7 mouse cellular contexts compared by ENCODE assay signal in the genomic region with DNA sequence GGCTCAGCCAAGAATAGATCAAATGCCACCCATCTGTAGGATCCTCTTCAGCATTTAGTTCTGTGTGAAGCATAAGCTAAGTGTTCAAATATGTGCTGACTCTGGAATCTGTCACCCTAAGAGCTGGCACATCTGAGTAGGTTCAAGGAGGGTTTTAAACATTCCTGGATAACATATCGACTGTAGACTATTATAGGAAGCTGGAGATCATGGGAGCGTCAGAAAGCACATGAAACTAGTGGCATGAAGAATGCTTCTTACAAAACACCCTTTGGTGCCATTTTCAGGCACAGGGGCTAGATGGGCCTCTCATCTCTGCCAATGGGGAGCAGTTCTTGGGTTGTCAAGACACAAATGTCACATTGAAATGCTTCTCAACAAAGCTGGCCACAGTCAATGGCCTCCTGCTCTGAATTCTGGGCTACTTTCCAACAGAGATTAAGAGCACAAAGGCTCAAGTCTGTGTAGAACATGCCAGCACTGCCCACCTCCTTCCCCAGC. TPM values are rescaled to one million over a fixed set of nuclear protein-coding genes. Genes with fewer than 3 reads are reported as not detected.
DNase-seq lines count a peak whose midpoint lies in the region; ATAC-seq and TF ChIP-seq lines count a peak whose summit lies in the region.

No protein-coding gene starts in this region.

- 44% methylated on average over 2 of the region's 2 CpGs for WGBS in lung, embryonic 14.5 days
- 16% methylated on average over 2 of the region's 2 CpGs for WGBS in lung, adult 2 months
- 65% methylated on average over 2 of the region's 2 CpGs for WGBS in forebrain, embryonic 11.5 days
- WGBS in hindbrain, postnatal 0 days = 15% methylated on average over 2 of the region's 2 CpGs

- no peak overlapping the region for H3K9ac ChIP-seq in lung, embryonic 14.5 days
- no peak overlapping the region for H3K9ac ChIP-seq in forebrain, embryonic 11.5 days (ENCODE audit: low read length)
- H3K9ac ChIP-seq in hindbrain, postnatal 0 days (replicated peaks; ENCODE audit: low read length) = no peak overlapping the region

- H3K27me3 ChIP-seq in lung, embryonic 14.5 days (ENCODE audit: insufficient read depth, low read length) = no peaks in the 10 kb centered on the region
- H3K27me3 ChIP-seq in forebrain, embryonic 11.5 days (ENCODE audit: control insufficient read depth, insufficient read depth, low read length) = no peaks in the 10 kb centered on the region
- H3K27me3 ChIP-seq in hindbrain, postnatal 0 days (ENCODE audit: insufficient read depth, low read length) = no peaks in the 10 kb centered on the region

- peak; percentile 80 for DNase-seq in lung, embryonic 14.5 days
- DNase-seq in lung, adult 2 months = no peak
- no peak for DNase-seq in forebrain, embryonic 11.5 days (ENCODE audit: low spot score)
- peak; percentile 88 for DNase-seq in hindbrain, postnatal 0 days (ENCODE audit: low spot score)
- peak; percentile 41 to 51 for DNase-seq in lung, postnatal 4 days
- no peak for DNase-seq in embryo, embryonic 11 days
- no peak for DNase-seq in gastrocnemius, postnatal 25 days

- no peak for TF ChIP-seq CTCF in lung, embryonic 14.5 days (IDR thresholded peaks at IDR 0.05; ENCODE audit: low read depth)
- no peak for TF ChIP-seq CTCF in lung, adult 2 months (IDR thresholded peaks at IDR 0.05; ENCODE audit: insufficient read depth, low read length)
- TF ChIP-seq CTCF in hindbrain, postnatal 0 days (IDR thresholded peaks at IDR 0.05; ENCODE audit: low read depth) = no peak

- no peak for TF ChIP-seq POLR2A in lung, adult 2 months (IDR thresholded peaks at IDR 0.05; ENCODE audit: borderline replicate concordance, extremely low read depth, low read depth, low read length)

- no peak overlapping the region for H3K4me3 ChIP-seq in lung, embryonic 14.5 days (ENCODE audit: low read depth, low read length)
- H3K4me3 ChIP-seq in lung, adult 2 months (replicated peaks; ENCODE audit: extremely low read depth, low read depth, low read length) = no peak overlapping the region
- no peak overlapping the region for H3K4me3 ChIP-seq in forebrain, embryonic 11.5 days (ENCODE audit: low read depth, low read length)
- H3K4me3 ChIP-seq in hindbrain, postnatal 0 days (ENCODE audit: low read length) = no peak overlapping the region

- no peaks in the 10 kb centered on the region for H3K9me3 ChIP-seq in lung, embryonic 14.5 days (ENCODE audit: low read depth, low read length)
- H3K9me3 ChIP-seq in forebrain, embryonic 11.5 days (ENCODE audit: control insufficient read depth, low read length) = no peaks in the 10 kb centered on the region
- H3K9me3 ChIP-seq in hindbrain, postnatal 0 days (ENCODE audit: low read length) = no peaks in the 10 kb centered on the region

- H3K4me2 ChIP-seq in lung, embryonic 14.5 days = peak overlapping the region; percentile 48; the same call in 1 of the 2 replicates
- no peak overlapping the region; the same call in 1 of the 2 replicates for H3K4me2 ChIP-seq in forebrain, embryonic 11.5 days (ENCODE audit: low read depth, low read length, severe bottlenecking)
- peak overlapping the region; percentile 47 for H3K4me2 ChIP-seq in hindbrain, postnatal 0 days (ENCODE audit: low read depth, low read length)

- peaks cover 29% of the 10 kb centered on the region for H3K4me1 ChIP-seq in lung, embryonic 14.5 days (ENCODE audit: insufficient read depth)
- peaks cover 21% of the 10 kb centered on the region for H3K4me1 ChIP-seq in lung, adult 2 months (ENCODE audit: control insufficient read depth, insufficient read depth, low read length)
- H3K4me1 ChIP-seq in forebrain, embryonic 11.5 days (replicated peaks; ENCODE audit: control insufficient read depth, insufficient read depth, low read length) = peaks cover 14% of the 10 kb centered on the region
- peaks cover 28% of the 10 kb centered on the region for H3K4me1 ChIP-seq in hindbrain, postnatal 0 days (ENCODE audit: insufficient read depth, low read length)

- ATAC-seq in lung, embryonic 14.5 days (ENCODE audit: insufficient read depth) = peak; percentile 41
- peak; percentile 53 for ATAC-seq in forebrain, embryonic 11.5 days (replicated peaks; ENCODE audit: low FRiP score)
- peak; percentile 84 for ATAC-seq in hindbrain, postnatal 0 days

- peak overlapping the region; percentile 95 for H3K27ac ChIP-seq in lung, embryonic 14.5 days (ENCODE audit: low read depth)
- peak overlapping the region; percentile 84 for H3K27ac ChIP-seq in forebrain, embryonic 11.5 days (ENCODE audit: low read depth, low read length)
- H3K27ac ChIP-seq in hindbrain, postnatal 0 days = peak overlapping the region; percentile 83

- H3K36me3 ChIP-seq in lung, embryonic 14.5 days (ENCODE audit: insufficient read depth) = peaks cover 13% of the 10 kb centered on the region
- H3K36me3 ChIP-seq in forebrain, embryonic 11.5 days (ENCODE audit: control insufficient read depth, insufficient read depth, low read length) = no peaks in the 10 kb centered on the region
- H3K36me3 ChIP-seq in hindbrain, postnatal 0 days (ENCODE audit: insufficient read depth, low read length) = peaks cover 9% of the 10 kb centered on the region

RNA-seq across cellular contexts. Expression of gene Cfap20, which starts 7.8 kb away (rescaled TPM):
- polyA plus RNA-seq in lung, embryonic 14.5 days (2014; fragmentation: Nextera tagmentation; extraction: Ambion mirVana) = 162 and 169 TPM in 2 replicates
- 65.0 and 66.0 TPM in 2 replicates for polyA plus RNA-seq in lung, adult 2 months (2012; rRNA removed)
- 145 and 147 TPM in 2 replicates for polyA plus RNA-seq in forebrain, embryonic 11.5 days (2014; fragmentation: Nextera tagmentation; extraction: Ambion mirVana)
- 72.3 and 74.5 TPM in 2 replicates for total RNA-seq in hindbrain, postnatal 0 days (2014; rRNA removed)
- 126 and 127 TPM in 2 replicates for polyA plus RNA-seq in hindbrain, postnatal 0 days (2015; fragmentation: Nextera tagmentation; extraction: Ambion mirVana)
- 1 to 10 TPM; 7.5 TPM for total RNA-seq in gastrocnemius, postnatal 25 days (2021)

Comparison
In these comparisons a context has a peak if more than half of its experiments do, and no peak if none do; other contexts are left out.
1. DNase-seq: peak in lung, embryonic 14.5 days (single experiment), hindbrain, postnatal 0 days (single experiment) and lung, postnatal 4 days (2 of 2); none in lung, adult 2 months (single experiment), forebrain, embryonic 11.5 days (single experiment), embryo, embryonic 11 days (single experiment) and gastrocnemius, postnatal 25 days (single experiment).
2. Peak in every context shown above with its lines, with median percentiles within 50 percentile points of each other: ATAC-seq and H3K27ac ChIP-seq.